Mouse (Mus musculus) adrenal gland (tissue): ENCODE results near the gene Slc22a23.

Experiments
- intact Hi-C: fragments of 180-260 bp; cut with DNase I; formaldehyde crosslinking; loops from one replicate; pipeline ENCODE4 v1.15.1; 2025

Gene Slc22a23

DNA sequence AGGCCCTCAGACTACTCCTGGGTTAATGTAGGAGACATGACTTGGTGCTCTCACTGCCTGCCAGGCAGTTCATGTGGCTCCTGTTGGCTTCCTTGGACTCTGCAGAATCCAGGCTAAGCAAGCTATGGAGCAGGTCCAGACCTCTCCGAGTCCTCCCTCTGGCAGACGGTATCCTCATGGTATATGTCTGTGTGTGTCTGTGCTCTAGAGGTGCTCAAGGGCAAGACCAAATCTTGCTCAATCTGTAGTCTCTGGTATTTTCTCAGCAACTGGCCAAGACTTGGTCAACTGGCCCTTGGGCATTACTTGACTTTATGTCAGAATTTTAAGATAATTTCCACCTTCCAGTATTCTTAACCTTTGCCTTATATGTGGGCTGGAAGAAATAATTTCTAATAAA lies 159.6 kb downstream of the Slc22a23 start:
- intact Hi-C loops, result loop anchor here (5.0 to 10.0 kb wide), 4 partner anchors 162 to 679 kb away; partner anchors contain the start of gene Slc22a23

DNA sequence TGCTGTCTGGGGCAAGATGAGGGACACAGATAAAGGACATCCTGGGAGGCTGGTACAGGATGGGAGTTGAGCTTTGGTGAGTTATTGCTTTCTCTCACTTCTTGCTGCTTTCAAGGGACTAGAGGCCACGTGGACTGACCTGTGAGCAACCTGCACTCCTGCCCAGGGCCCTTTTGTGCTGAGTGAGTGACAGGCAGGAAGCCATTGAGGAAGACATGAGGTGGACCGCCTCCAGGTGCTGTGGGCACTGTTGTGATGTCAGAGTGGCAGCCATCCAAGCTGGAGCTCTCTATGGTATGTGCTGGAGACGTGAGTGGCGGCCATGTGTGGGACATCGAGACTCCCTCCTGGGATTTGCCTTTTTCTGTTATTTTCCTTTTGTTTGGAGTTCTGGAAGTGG lies 163.4 kb downstream of the Slc22a23 start:
- intact Hi-C loops, result loop anchor here (10.0 kb wide), 3 partner anchors 283 to 683 kb away; no protein-coding TSS in a partner anchor

DNA sequence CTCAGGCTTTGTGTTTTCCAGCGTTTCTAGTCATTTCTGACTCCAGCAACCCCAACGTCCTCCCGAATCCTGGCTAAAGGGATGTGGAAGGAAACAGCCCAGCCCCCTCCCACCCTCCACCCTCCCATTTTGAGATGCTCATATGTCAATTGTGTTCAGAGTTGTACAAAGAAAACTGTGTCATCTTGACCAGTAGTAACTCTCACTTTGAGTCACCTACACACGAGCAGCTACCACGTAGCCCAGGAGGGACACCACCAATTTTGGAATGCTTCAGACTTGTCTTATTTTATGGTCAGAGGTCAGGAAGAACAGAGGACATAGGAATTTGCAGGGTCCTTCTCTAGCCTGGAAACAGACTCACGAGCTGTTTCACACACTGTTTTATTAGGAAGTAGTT lies 171.0 kb downstream of the Slc22a23 start:
- intact Hi-C loops, result no loop called here

DNA sequence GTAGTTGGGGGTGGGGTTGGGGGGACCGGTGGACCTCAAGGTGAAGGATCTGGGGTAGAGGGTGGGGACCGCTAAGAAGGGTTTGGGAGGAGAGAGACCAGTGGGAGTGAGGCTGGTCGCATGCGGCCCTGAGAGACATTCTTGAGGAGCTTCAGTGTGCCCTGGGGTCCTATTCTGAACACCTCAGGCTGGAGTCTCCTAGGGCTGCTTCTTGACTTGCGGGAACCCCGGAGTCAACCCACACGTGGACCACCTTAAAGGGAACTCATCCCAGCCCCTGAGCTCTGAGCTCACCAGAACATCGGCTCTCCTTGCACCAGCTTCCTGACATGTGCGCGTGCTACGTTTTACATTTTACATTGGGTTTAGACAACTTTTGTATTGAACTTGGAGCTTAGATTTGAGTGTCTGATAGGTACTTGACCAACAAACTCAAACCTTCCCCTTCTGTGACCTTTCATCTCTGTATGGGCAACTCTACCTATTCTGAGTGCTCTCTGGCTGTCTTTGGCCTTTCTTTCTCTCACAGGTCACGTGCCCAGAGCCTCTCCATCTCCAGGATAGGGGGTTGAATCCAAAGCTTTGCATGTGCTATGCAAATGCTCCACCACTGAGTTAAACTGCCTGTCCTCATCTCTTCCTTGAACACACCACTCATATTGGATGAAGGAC lies 181.5 kb downstream of the Slc22a23 start:
- intact Hi-C loops, result no loop called here

DNA sequence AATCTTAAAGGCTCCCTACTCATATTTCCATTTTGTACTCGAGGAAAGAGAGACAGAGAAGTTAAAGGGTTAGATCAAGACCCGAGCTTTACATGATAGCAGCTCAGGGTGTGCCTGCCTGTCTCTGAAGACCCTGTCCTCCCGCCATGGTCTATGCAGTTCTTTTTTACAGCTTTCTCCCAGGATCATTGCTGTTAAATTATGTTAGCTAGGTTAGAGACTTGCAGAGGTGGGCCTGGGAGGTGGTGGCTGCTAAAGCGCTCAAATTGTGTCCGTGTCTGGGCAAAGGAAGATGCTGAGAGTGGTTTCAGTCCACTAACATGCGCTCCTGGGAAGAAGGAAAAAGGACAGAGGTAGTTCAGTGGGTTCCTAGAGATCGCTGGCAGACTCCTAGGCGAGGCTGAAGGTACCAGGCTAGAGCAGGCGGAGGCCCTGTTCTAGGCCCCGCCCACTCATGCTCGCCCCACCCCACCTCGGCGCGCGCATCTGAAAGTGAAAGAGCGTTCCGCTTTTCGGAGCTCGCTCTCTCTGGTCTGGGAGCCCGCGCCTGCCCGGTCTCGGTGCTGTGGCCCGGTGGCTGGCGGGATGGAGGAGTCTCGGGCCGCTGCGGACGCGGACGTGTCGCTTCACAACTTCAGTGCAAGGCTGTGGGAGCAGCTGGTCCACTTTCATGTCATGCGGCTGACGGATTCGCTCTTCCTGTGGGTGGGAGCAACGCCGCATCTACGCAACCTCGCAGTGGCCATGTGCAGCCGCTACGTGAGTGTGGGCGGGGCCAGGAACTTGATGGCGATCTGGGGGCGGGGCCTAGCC lies 182.3 kb downstream of the Slc22a23 start, which contains the start of gene Psmg4:
Gene Psmg4 (plus strand): TSS at position 474 of the 813 bp plus-strand sequence.
- intact Hi-C loops, result no loop called here

DNA sequence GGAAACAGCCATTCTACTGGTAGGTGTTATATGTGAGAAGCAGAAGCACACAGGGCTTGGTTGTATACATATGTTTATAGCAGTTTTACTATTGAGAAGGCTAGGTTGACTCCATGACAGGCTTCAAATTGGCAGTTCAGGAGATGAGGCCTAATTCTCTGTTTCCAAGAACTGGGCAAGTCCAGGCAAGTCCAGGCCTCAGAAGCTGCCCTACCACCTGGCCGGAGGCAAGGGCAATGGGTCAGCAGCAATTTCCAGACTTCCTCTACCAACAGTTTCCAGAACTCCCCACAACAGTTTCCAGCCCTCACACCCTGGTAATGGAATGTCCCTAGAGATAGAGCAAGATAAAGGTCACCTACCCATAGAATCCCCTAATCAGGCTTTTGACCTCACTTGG lies 185.1 kb downstream of the Slc22a23 start:
- intact Hi-C loops, result no loop called here

DNA sequence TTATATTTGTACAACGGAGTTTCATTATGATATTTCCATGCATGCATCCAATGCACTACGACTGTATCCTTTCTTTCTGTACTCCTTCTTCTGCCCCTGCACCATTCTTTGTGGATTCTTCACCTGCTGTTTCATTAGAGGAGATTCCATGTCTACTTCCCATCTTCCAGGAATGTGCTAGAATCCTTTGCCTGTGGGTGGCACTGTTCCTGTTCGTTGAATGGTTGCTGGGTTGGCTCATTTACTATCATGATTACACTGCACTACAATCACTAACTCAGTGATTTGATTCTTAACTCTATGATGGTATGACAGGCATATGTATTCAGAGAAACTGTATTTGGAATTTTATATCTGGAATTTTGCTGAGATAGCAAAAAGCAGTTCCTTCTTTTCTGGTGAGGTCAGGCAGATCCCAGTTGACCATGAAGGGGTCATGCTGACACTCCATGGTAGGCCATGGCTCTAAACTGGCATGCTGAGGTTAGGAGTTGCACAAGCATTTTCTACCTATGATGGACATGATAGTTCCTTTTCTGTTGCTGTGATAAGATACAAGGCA lies 187.3 kb downstream of the Slc22a23 start:
- intact Hi-C loops, result no loop called here

DNA sequence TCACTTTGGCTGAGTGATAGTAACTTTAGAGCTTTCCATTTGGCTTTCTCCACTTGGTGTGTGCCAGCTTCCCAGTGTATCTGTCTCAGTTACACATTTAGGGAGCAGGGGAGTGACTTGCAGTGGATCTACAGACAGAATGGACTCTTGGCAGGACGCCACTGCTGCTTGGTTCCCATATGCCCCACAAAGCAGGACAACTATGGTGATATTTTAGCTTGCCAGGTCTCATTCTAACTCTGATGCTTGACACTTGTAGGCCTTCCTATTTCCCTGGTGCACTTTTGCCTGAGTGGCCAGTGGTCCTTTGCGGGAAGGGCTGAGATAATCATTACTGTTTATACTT lies 188.2 kb downstream of the Slc22a23 start:
- intact Hi-C loops, result no loop called here

DNA sequence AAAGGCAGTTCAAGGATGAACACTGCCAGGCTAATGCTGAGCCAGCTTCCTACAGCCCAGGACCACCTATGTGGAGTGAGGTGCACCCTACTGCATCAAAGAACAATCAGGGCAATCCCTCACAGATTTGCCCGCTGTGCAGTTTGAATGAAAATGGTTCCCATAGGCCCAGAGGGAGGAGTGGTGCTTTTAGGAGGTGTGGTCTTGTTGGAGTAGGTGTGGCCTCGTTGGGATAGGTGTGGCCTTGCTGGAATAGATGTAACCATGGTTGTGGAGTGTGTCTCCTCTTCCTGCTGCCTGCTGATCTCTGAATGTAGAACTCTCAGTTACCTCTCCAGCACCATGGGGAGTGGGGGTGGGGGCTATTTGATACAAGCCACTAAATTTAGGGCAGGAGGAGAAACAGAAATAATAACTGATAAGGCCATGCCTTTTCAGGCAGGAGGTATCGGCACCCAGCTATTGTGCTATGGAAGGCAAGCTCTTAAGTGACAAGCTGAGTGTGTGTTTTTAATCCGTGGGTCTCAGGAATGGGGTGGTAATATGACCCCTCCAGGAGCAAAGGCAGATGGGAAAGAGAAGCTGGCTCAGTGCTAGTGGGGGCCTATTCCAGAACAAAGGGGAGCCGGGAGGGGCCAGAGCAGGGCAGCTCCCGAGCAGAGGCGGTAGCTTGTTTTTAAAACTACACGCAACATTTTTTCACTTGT lies 188.7 kb downstream of the Slc22a23 start:
- intact Hi-C loops, result no loop called here

DNA sequence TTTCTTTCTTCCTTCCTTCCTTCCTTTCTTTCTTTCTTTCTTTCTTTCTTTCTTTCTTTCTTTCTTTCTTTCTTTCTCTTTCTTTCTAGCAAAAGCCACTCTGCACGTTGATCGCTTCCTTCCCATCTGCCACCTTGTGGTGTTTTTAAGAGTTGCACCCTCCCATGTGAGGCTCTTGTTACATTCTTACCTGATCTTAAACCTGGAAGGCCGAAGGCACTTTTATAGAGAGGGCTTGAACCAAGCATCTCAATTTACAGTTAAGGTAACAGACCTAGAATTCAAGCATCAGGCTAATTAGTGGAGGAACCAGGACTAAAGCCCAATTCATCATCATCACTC lies 190.1 kb downstream of the Slc22a23 start:
- intact Hi-C loops, result loop anchor here (1.0 to 2.0 kb wide), 2 partner anchors 76 to 109 kb away; partner anchors contain the start of gene Tubb2a

DNA sequence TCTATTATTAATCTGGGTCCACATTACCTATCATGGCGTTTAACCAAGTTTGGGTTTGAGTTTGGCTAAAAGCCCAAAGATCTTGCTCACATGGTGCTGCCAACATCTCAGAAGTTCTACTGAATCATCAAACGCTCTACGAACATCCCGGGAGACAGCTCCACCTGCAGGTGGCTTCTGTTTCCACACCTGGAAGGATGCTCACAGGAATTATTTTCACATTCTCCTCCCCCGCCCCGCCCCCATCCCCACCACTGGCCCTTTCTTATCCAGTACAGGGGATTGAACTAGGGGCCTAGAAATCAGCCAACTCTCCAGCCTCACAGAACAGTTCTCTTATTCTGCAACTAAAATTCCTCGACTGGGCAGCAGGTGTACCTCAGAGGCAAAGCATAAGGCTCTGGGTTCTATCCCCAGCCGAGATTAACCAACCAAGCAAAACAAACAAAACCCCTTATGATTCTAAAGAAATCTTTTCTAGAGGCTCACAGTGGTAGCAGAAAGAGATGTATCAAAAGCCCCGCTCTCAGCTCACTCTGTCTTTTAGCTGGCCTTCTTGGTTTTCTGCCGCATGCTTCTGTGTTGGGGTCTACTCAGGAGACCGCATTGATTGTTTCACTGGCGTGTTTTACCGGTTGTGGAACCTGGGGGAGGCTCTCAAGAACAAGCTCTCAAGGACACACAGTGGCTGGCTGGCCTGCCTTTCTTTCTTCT lies 190.6 kb downstream of the Slc22a23 start:
- intact Hi-C loops, result loop anchor here (2.0 kb wide), 1 partner anchor 76 kb away; the partner anchor contains the start of gene Tubb2a

DNA sequence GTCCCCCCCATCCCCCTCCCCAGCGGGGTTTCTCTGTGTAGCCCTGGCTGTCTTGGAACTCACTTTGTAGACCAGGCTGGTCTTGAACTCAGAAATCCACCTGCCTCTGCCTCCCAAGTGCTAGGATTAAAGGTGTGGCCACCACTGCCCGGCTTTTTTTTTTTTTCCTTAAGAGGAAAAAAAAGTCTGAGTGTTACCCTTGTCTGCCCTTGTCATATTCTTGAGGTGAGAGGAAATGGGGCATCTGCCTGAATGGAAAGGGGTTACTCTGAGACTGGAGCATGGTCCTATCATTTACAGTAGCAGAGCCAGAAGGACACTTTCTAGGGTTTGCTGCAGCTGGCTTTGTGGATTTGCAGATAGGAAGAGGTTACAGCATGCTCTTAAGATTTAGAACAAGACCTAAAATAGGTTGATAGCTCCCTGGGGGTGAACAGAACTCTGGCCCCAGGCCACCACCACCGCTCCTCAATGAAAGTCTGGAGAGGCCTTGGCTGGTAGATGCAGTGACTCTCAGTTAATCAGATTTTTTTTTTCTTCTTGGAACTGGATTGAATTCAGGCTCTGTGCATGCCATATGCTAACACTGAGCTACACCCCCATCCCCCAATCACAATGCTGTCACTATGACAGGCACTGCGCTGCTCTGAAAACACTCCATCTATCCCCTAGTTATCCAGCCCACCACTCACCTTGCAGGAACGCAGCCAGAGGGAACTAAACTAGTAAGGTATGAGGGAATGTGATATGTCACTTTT lies 191.5 kb downstream of the Slc22a23 start:
- intact Hi-C loops, result loop anchor here (2.0 kb wide), 1 partner anchor 75 kb away; the partner anchor contains the start of gene Tubb2a

DNA sequence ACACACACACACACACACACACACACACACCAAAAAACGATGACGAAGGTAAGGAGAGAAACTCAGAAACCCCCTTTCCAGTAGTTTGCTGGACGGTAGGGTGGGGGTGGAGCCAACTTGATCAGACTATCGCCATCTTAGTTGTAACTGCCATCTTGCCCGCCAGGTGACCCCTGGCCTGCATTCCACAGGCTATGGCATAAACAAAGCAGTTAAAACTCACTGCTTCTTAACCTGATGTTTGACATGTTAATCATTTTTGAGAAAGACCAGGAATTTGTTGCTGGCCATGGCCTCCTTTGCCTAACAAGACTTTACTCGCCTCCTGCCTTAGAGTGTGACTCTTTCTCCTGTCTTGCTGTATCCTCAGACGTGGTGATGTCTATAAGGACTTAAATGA lies 192.3 kb downstream of the Slc22a23 start:
- intact Hi-C loops, result no loop called here

DNA sequence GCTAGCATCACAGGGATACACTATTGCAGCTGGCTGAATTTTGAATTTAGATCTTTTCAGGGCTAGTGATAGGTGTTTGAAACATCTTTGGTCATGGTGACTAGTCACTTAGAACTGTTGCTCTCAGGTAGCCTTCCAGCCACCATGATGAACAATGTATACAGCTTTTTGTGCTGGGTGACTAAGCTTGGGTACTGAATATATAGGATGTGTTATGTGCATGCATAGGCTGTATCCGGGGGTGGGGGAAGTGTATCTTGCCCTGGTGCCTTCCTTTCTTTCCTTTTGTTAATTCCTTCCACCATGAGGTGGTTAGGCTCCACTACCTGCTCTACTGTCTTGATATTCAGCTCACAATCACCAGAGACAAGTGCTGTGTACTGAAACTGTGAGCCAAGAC lies 193.6 kb downstream of the Slc22a23 start:
- intact Hi-C loops, result no loop called here

DNA sequence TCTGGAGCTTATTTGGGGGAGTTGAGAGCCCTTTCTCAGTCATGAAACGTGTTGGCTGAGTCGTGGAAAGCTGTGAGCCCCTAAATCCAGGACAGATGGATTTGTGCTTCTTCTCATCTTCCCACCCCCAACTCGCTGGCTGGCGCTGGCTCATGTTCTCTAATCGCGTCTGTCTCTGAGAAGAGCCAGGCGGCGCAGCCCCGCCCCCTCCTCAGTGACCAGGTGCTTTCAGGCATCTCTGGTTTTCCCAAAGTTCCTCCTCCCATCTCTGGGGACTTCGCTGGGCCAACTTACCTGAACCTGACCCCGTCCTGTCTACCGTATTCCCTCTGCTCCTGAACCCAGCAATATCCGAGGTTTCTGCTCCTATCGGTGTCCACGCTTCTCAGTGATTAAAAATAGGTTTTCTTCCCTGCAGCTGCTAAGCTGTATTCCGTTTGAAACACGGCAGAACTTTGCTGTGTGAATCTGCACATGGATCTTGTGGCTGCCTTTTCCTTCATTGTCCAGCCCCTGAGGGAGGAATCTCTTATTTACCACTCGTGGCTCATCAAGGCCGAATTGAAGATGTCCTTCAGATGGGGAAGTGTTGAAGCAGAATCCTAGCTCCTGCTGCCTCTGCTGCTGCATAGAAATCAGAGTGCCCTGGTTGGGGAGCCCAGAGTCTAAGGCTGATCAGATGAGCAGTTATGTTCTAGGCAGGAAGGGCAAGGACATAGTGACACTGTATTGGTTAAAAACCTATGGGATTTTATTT lies 194.5 kb downstream of the Slc22a23 start:
- intact Hi-C loops, result no loop called here

DNA sequence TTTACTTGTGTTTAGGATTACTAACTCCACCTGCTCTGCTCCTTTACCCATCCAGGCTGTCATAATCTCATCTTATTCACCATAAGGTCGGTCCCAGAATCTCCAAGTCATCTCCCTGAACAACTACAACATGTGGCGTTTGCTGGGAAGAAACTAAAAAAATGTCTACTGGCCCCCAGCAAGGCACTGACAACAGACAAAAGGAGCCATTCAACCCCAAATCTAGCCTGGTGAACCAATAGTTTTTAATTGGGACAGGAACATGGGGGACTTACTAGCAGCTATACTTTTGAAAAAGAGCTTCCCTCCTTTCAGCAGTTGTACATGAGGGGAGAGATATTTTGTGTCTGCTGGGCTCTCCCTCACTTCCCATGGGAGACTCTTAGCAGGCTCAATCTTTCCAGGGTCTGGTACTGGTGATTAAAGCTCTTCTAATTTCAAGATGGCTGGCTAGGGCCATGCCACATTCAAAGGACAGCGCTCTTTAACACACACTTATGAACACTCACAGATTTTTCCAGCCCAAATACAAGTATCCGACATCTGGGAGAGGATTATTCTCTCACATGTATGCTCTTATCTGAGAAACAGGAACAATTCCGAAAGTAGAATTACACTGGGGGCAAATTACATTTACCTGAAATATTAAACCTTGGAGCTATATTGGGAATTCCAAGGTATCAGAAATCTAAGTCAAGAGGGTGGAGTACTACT lies 195.4 kb downstream of the Slc22a23 start:
- intact Hi-C loops, result no loop called here

DNA sequence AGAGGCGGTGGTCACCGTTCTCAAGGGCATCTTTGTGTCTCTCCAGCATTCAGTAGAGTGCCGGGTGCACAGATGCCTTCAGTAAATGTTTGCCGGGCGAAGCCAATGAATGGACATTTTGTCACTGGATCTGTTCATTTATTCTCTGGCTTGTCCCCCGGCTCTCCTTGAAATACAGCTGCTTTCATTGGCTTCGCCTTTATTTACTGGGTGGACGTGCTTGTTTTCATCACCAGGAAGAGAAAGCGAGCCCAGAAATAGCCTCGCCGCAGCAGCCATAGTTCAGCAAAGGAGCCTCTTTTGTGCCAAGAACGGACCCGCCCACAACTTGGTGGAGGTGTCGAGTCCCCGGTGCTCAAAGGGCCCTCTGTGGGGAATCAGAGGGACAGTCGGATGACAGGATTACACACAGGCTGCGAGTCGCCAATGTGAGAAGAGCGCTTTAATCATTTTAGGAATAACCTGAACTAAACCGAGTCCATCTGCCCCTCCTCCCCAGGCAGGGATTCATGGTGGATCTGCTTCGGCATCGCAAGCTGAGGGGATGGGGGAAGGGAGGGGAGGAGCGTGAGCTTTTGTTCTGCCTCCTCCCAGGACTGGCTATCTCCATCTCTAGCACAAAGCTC lies 196.1 kb downstream of the Slc22a23 start:
- intact Hi-C loops, result no loop called here

DNA sequence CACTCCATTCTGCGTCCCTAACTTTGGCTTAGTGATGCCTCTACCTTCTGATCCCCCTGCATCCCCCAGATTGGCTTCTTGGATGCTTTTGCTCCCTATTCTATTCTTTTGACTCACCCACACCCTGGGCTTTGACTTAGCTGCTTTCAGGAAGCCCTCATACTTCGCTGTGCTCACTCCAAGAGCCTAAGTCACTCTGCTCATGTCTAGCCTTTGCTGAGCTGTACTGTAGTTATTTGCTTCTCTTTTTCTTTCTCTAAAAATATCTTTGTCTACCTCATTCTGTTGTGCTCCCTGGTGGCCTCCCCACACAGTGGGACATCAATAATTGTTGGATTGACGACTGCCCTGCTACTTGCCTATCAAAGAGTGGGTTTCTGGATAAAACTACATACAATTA lies 196.8 kb downstream of the Slc22a23 start:
- intact Hi-C loops, result no loop called here
